Mouse (Mus musculus): Measurements from ENCODE around the gene Fam214a.

DNA sequence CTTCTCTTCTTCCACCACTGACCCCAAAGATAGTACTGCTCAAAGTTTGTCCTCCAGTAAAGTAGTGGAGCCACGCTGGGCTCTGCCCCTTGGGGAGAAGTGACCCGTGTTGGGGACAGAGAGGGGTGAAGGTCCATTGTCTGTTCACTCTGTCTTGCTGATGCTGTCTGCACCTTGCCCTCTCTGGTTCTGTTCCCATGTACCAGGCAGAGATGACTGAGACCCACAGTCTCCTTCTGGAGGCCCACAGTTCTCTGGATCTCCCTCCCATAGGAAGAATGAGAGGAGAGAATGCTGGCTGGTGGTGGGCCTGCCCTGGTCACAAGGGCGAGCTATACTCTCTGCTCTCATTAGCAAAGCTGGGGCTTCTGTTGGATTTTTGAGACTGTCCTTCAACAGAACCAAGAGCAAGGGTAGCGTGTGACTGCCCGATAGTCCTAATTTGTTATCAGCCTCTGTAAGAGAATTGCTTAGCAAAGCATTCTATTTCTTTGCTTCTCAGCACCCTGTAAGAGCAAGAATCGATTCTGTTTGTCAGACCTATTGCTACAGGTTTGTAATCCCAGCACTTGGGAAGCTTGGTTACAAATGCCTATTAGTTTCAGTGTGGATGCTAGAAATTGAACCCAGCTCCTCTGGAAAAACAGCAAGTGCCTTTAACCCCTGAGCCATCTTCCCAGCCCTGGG, 29.2 kb upstream of the Fam214a start:
- TF ChIP-seq POLR2A (IDR thresholded peaks at IDR 0.05; ENCODE audit: low read depth, low read length) (no peak), CTCF (IDR thresholded peaks at IDR 0.05; ENCODE audit: borderline replicate concordance, insufficient read depth, low read length) (no peak)

Measured in embryonic fibroblast, embryonic 13.5 days (primary cell).